Mouse (Mus musculus) bone marrow, adult 2 months (tissue): ENCODE data around the gene Zbtb49.

Experiments used
- CTCF ChIP-seq: fragments of 200-500 bp; IDR thresholded peaks from 2 replicates; pipeline ENCODE4 v1.5.1; 2011; ENCODE audit warnings: low read length, control low read depth; ENCODE audit not compliant: control insufficient read depth, insufficient read depth
- POLR2A ChIP-seq: fragments of 200-500 bp; IDR thresholded peaks from 2 replicates; pipeline ENCODE4 v1.6.1; 2011; ENCODE audit warnings: low read depth, mild to moderate bottlenecking, control low read depth, low read length, borderline replicate concordance; ENCODE audit not compliant: control insufficient read depth

GRCm38 (mm10) chr5:38153636-38154035, 66.6 kb downstream of the Zbtb49 start:
- TF ChIP-seq POLR2A, result no peak
- no peak for TF ChIP-seq CTCF
